Mouse (Mus musculus): ENCODE results near the gene Sval1. TPM values are rescaled to one million over a fixed set of nuclear protein-coding genes. Genes with fewer than 3 reads are reported as not detected.

The Sval1 gene
- not detected for polyA plus RNA-seq (2014; fragmentation: Illumina TruSeq; extraction: RNeasy Lipid Tissue Mini Kit (QIAGEN cat#74804); ENCODE audit: low read depth, low replicate concordance)

GRCm38 (mm10) chr6:41951330-41951729 lies at the start of gene Sval1:
Gene Sval1 (plus strand): TSS chr6:41951630.

DNA sequence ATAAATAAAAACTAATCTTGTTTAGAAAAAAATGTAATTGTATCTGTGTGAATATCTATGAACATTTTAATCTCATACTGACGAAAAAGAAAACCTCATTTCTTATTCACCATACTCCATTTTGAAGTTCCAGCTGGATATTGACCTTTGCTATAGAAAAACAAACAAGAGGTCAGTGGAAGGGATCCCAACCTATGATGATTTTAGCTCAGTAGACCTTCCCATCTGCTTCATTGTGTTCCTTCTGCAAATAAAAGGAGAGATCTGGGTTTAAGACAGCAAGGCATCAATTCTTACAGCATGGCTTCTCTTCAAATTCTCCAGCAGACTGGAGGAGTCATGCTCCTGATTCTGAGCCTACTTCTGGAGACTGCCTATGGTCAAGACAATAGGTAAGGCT lies 16.4 kb downstream of the Sval1 start, which contains the start of gene Sval3:
Gene Sval3 (plus strand): TSS at position 301 of the 400 bp plus-strand sequence.

Other genes with a start within 250 kb of the Sval1 start
- not detected for gene Kel, start 247.3 kb upstream of the Sval1 start, polyA plus RNA-seq (2014; fragmentation: Illumina TruSeq; extraction: RNeasy Lipid Tissue Mini Kit (QIAGEN cat#74804); ENCODE audit: low read depth, low replicate concordance)
- not detected for gene Olfr459, start 176.5 kb upstream of the Sval1 start, polyA plus RNA-seq (2014; fragmentation: Illumina TruSeq; extraction: RNeasy Lipid Tissue Mini Kit (QIAGEN cat#74804); ENCODE audit: low read depth, low replicate concordance)
- not detected for gene Pip, start 104.1 kb upstream of the Sval1 start, polyA plus RNA-seq (2014; fragmentation: Illumina TruSeq; extraction: RNeasy Lipid Tissue Mini Kit (QIAGEN cat#74804); ENCODE audit: low read depth, low replicate concordance)
- not detected for gene Sval2, start 98.6 kb upstream of the Sval1 start, polyA plus RNA-seq (2014; fragmentation: Illumina TruSeq; extraction: RNeasy Lipid Tissue Mini Kit (QIAGEN cat#74804); ENCODE audit: low read depth, low replicate concordance)
- not detected for gene Sval3, start 16.5 kb downstream of the Sval1 start, polyA plus RNA-seq (2014; fragmentation: Illumina TruSeq; extraction: RNeasy Lipid Tissue Mini Kit (QIAGEN cat#74804); ENCODE audit: low read depth, low replicate concordance)
- gene Sva, start 86.8 kb downstream of the Sval1 start, polyA plus RNA-seq (2014; fragmentation: Illumina TruSeq; extraction: RNeasy Lipid Tissue Mini Kit (QIAGEN cat#74804); ENCODE audit: low read depth, low replicate concordance): not detected
- gene Tas2r139, start 189.3 kb downstream of the Sval1 start, polyA plus RNA-seq (2014; fragmentation: Illumina TruSeq; extraction: RNeasy Lipid Tissue Mini Kit (QIAGEN cat#74804); ENCODE audit: low read depth, low replicate concordance): not detected

Measured in heart, adult 10 weeks (tissue).